Mouse (Mus musculus) MEL (cell line): Measurements from ENCODE around the gene Samd14.

Experiments
- BHLHE40 ChIP-seq: IDR thresholded peaks from 2 replicates; pipeline ENCODE4 v1.6.1; 2012; ENCODE audit warnings: low read depth, mild to moderate bottlenecking, inconsistent platforms, low read length, improper control_type of control experiment, borderline replicate concordance
- CTCF ChIP-seq, 3 experiments: IDR thresholded peaks in 2 of 3; conservative IDR thresholded peaks in 1 of 3; 2 replicates each; pipeline ENCODE4 v1.5.1; 2011 to 2012; ENCODE audit warnings: low read length in 3 of 3, low read depth in 2 of 3, mild to moderate bottlenecking in 2 of 3, improper control_type of control experiment in 1 of 3, inconsistent platforms in 1 of 3, mixed read lengths in 1 of 3, moderate library complexity in 1 of 3; ENCODE audit not compliant: control insufficient read depth in 1 of 3, insufficient read depth in 1 of 3, poor library complexity in 1 of 3, severe bottlenecking in 1 of 3
- EP300 ChIP-seq, 2 experiments: IDR thresholded peaks; 2 replicates each; pipeline ENCODE4 v1.6.1; 2011; ENCODE audit warnings: improper control_type of control experiment in 2 of 2, low read length in 2 of 2, low read depth in 1 of 2, mild to moderate bottlenecking in 1 of 2
- GATA1 ChIP-seq: IDR thresholded peaks from 2 replicates; pipeline ENCODE4 v1.6.1; 2011; ENCODE audit warnings: low read depth, low read length, improper control_type of control experiment
- MAFK ChIP-seq: IDR thresholded peaks from 2 replicates; pipeline ENCODE4 v1.6.1; 2011; ENCODE audit warnings: low read depth, mild to moderate bottlenecking, low read length, improper control_type of control experiment, borderline replicate concordance
- MAZ ChIP-seq: IDR thresholded peaks from 2 replicates; pipeline ENCODE4 v1.6.1; 2012; ENCODE audit warnings: low read depth, mild to moderate bottlenecking, inconsistent platforms, low read length, improper control_type of control experiment
- MYB ChIP-seq: IDR thresholded peaks from 2 replicates; pipeline ENCODE4 v1.6.1; 2011; ENCODE audit warnings: mild to moderate bottlenecking, low read depth, low read length, improper control_type of control experiment
- NRF1 ChIP-seq: IDR thresholded peaks from 2 replicates; pipeline ENCODE4 v1.6.1; 2014; ENCODE audit warnings: low read depth, mild to moderate bottlenecking, inconsistent platforms, low read length, improper control_type of control experiment, moderate library complexity; ENCODE audit not compliant: poor library complexity, insufficient read depth, severe bottlenecking
- POLR2A ChIP-seq, 2 experiments: IDR thresholded peaks; 2 replicates each; pipeline ENCODE4 v1.6.1; 2011 to 2012; ENCODE audit warnings: low read length in 2 of 2, mild to moderate bottlenecking in 2 of 2, control low read depth in 1 of 2, improper control_type of control experiment in 1 of 2, low read depth in 1 of 2, moderate library complexity in 1 of 2; ENCODE audit not compliant: control insufficient read depth in 1 of 2, insufficient read depth in 1 of 2, poor library complexity in 1 of 2
- RCOR1 ChIP-seq: IDR thresholded peaks from 2 replicates; pipeline ENCODE4 v1.6.1; 2012; ENCODE audit warnings: low read depth, mild to moderate bottlenecking, inconsistent platforms, low read length, improper control_type of control experiment
- TAL1 ChIP-seq: IDR thresholded peaks from 2 replicates; pipeline ENCODE4 v1.6.1; 2012; ENCODE audit warnings: mild to moderate bottlenecking, inconsistent platforms, low read length, moderate library complexity, mixed read lengths
- TBP ChIP-seq: IDR thresholded peaks from 2 replicates; pipeline ENCODE4 v1.8.0; 2011; ENCODE audit warnings: low read depth, low read length, improper control_type of control experiment
- ZNF384 ChIP-seq: IDR thresholded peaks from 2 replicates; pipeline ENCODE4 v1.6.1; 2012; ENCODE audit warnings: low read depth, mild to moderate bottlenecking, inconsistent platforms, low read length, improper control_type of control experiment

DNA sequence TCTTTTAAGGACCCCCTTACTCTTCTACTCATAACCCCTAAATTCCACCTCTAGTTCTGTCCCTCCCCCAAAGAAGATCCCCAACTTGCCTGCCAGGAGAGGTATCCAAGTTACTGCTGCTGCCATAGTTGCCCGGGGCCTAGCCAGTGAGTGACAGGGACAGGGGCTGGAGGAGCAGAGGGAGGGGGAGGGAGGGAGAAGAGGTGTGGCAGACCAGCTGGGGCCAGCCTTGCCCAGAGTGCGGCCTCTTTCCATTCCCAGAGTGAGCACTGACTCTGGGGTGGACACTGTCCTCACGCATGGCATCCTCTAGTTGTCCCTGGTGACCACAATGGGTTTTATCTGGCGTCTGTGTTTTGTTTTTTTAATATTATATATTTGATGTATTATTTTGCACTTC is 36.4 kb upstream of the Samd14 start:
- no peak for TF ChIP-seq MAZ
- TF ChIP-seq CTCF (IDR thresholded peaks at IDR 0.05 in 2 of 3, conservative IDR thresholded peaks at IDR 0.05 in 1 of 3; ENCODE audit: control insufficient read depth in 1 of 3, insufficient read depth in 1 of 3, low read depth in 2 of 3, low read length in 3 of 3, poor library complexity in 1 of 3, severe bottlenecking in 1 of 3) = no peak
- no peak for TF ChIP-seq BHLHE40
- no peak for TF ChIP-seq GATA1
- no peak for TF ChIP-seq MAFK
- TF ChIP-seq TAL1 = no peak
- no peak for TF ChIP-seq POLR2A (IDR thresholded peaks at IDR 0.05; ENCODE audit: control insufficient read depth in 1 of 2, insufficient read depth in 1 of 2, low read depth in 1 of 2, low read length in 2 of 2, poor library complexity in 1 of 2)
- TF ChIP-seq ZNF384 = no peak
- no peak for TF ChIP-seq RCOR1
- no peak for TF ChIP-seq TBP
- no peak for TF ChIP-seq EP300 (IDR thresholded peaks at IDR 0.05; ENCODE audit: low read depth in 1 of 2, low read length in 2 of 2)
- no peak for TF ChIP-seq NRF1
- no peak for TF ChIP-seq MYB
